Mouse (Mus musculus): ENCODE measurements around the gene Grifin. TPM values are rescaled to one million over a fixed set of nuclear protein-coding genes. Genes with fewer than 3 reads are reported as not detected.

Grifin gene
- not detected in 2 replicates for polyA plus RNA-seq (2015; fragmentation: Nextera tagmentation; extraction: Ambion mirVana)

DNA sequence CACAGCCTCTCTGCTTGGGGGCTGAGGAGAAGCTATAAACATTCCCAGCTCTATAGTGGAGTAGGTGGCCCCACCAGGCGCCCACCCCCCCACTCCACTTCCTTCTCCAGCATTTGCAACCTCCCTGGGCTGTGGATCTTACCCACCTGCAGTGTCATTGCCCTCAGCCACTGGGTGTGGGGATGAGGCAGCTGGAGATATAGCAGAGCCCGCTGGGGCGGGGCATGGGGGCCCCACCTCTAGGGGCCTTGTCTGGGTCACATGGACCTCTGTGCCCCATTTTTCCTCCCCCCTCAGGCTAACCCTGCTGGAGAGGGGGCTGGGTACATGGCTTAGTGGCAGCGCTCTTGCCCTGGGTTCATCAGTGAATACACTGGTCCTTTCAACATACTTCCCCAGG is at the start of gene Grifin:
Gene Grifin (minus strand): TSS at position 176 of the 400 bp plus-strand sequence.
- Histone ChIP-seq H3K36me3 (no peaks in the 10 kb centered on the region), H3K9me3 (replicated peaks) (no peaks in the 10 kb centered on the region), H3K4me2 (replicated peaks) (no peak within 1 kb of the TSS), H3K27me3 (no peaks in the 10 kb centered on the region), H3K4me3 (replicated peaks) (no peak within 1 kb of the TSS), H3K9ac (no peak within 1 kb of the TSS), H3K27ac (replicated peaks) (no peak within 1 kb of the TSS), H3K4me1 (peaks cover 39% of the 10 kb centered on the region)
- ATAC-seq (ENCODE audit: insufficient number of reproducible peaks, low FRiP score, low TSS enrichment, low read depth) = no peak
- 78% methylated on average over 4 of the region's 4 CpGs for WGBS

DNA sequence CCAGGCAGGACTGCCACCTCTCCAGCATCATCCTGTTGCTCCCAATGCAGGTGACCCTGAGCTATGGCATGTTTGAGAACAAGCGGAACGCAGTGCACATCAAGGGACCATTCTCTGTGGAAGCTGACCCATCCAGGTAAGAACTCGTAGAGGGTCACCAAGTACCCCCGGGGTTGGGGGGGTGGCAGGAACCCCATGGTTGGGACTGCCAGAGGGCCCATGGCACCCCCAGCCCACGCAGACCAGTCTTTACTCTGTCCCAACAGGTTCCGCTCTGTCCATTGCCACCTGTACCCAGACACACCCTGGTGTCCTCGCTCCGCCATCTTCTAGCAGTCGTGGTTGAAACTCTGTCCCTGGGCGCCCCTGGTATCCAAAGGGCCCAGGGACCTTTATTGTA is 49.3 kb upstream of the Grifin start:
- H3K27ac ChIP-seq (replicated peaks) = no peak overlapping the region
- H3K4me1 ChIP-seq = peaks cover 42% of the 10 kb centered on the region
- H3K4me3 ChIP-seq (replicated peaks) = no peak overlapping the region
- H3K27me3 ChIP-seq = no peaks in the 10 kb centered on the region; the same call in 1 of the 2 replicates
- H3K9ac ChIP-seq = no peak overlapping the region
- ATAC-seq (ENCODE audit: insufficient number of reproducible peaks, low FRiP score, low TSS enrichment, low read depth) = no peak
- H3K4me2 ChIP-seq (replicated peaks) = no peak overlapping the region
- H3K9me3 ChIP-seq (replicated peaks) = no peaks in the 10 kb centered on the region
- H3K36me3 ChIP-seq = peaks cover 29% of the 10 kb centered on the region
- 91% methylated on average over 10 of the region's 10 CpGs for WGBS

DNA sequence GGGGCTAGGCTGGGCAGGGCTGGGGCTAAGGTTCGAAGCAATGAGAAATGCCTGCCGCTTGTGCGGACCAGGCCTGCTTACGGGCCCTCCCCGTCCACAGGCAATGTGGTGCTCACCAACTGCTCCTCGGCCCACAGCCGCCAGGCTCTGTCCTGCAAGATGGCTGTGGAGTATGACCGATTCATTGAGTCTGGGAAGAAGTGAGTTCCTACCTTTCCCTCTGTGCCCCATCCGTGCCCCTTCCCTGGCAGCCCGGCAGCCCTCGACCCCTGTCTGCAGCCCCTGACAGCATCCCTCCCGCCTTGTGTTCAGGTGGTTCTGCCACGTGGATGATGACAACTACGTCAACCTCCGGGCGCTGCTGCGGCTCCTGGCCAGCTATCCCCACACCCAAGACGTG is 47.3 kb upstream of the Grifin start:
- no peak for ATAC-seq (ENCODE audit: insufficient number of reproducible peaks, low FRiP score, low TSS enrichment, low read depth)
- H3K4me3 ChIP-seq (replicated peaks) = peak overlapping the region; percentile 63
- 49% methylated on average over 18 of the region's 18 CpGs for WGBS
- H3K36me3 ChIP-seq = peaks cover 29% of the 10 kb centered on the region
- H3K4me1 ChIP-seq = peaks cover 60% of the 10 kb centered on the region
- peak overlapping the region; percentile 93; the same call in 1 of the 2 replicates for H3K27ac ChIP-seq (replicated peaks)
- H3K9me3 ChIP-seq (replicated peaks) = no peaks in the 10 kb centered on the region
- no peak overlapping the region for H3K9ac ChIP-seq
- peak overlapping the region; percentile 90 for H3K4me2 ChIP-seq (replicated peaks)
- H3K27me3 ChIP-seq = peaks cover 3% of the 10 kb centered on the region; the same call in 1 of the 2 replicates

DNA sequence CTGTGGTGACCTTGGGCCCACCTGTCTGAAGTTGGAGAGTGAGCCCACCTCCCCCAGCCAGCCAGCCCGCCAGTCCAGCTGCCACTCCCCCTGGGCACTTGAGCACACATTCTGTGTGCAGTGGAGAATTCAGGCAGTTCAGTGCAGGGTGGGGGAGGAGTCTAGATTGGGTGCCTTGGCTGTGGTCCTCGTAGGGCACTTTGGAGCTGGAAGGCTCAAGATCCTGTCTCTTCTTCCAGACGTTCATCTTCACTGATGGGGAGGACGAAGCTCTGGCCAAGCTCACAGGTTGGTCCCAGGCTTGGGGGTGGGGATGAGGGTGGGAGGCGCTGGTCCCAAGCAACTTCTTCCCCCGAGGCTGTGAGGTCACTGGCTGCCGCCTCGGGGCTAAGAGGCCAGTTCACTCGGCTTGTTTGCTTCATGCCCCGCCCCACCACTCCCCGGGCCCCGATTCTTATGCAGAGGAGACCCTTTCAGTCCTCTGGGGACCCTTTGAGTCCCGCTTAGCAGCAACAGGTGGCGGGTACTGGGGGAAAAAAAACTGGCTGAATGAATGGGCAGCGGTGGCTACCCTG is 46.8 kb upstream of the Grifin start:
- no peaks in the 10 kb centered on the region for H3K9me3 ChIP-seq (replicated peaks)
- peak overlapping the region; percentile 63 for H3K4me3 ChIP-seq (replicated peaks)
- H3K27me3 ChIP-seq = peaks cover 3% of the 10 kb centered on the region; the same call in 1 of the 2 replicates
- peaks cover 63% of the 10 kb centered on the region for H3K4me1 ChIP-seq
- peaks cover 29% of the 10 kb centered on the region for H3K36me3 ChIP-seq
- WGBS = 13% methylated on average over 15 of the region's 15 CpGs
- peak overlapping the region; percentile 90 for H3K4me2 ChIP-seq (replicated peaks)
- peak overlapping the region; percentile 93 for H3K27ac ChIP-seq (replicated peaks)
- ATAC-seq (ENCODE audit: insufficient number of reproducible peaks, low FRiP score, low TSS enrichment, low read depth) = peak; percentile 17; the same call in 1 of the 2 replicates
- no peak overlapping the region for H3K9ac ChIP-seq

DNA sequence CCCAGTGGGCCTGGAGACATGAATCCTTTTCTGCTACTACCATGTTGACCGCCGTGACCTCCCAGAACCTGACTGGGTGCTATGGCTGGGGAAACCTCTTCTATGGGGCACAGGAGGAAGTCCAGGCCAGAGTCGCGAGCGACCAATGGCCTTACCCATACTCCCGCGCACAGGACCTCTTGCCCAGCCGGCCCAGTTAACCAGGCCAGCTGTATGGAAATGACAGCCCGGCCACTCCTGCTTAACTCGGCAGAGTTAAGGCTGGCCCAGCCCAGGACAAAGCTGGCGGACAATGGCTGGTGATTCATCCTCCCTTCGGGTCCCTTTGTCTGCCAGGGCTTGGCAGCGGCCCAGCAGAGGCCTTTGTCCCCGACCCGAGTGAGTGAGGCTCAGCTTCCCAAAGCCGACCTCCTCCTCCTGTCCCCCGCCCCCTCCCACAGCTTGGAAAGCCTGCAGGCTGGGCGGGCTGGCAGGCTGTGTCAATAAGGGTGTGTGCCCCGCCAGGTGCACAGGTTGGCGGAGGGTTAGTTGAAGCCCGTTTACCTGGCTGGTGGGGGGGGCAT is 46.2 kb upstream of the Grifin start:
- H3K4me1 ChIP-seq = peaks cover 63% of the 10 kb centered on the region
- peak overlapping the region; percentile 63 for H3K4me3 ChIP-seq (replicated peaks)
- H3K36me3 ChIP-seq = peaks cover 29% of the 10 kb centered on the region
- 12% methylated on average over 21 of the region's 21 CpGs for WGBS
- peak; percentile 40 for ATAC-seq (ENCODE audit: insufficient number of reproducible peaks, low FRiP score, low TSS enrichment, low read depth)
- no peaks in the 10 kb centered on the region for H3K9me3 ChIP-seq (replicated peaks)
- H3K27ac ChIP-seq (replicated peaks) = peak overlapping the region; percentile 93
- 0 out of 2 replicates have a peak overlapping the region, but pooled peaks have one; percentile 26 for H3K9ac ChIP-seq
- peaks cover 9% of the 10 kb centered on the region; the same call in 1 of the 2 replicates for H3K27me3 ChIP-seq
- H3K4me2 ChIP-seq (replicated peaks) = peak overlapping the region; percentile 90

DNA sequence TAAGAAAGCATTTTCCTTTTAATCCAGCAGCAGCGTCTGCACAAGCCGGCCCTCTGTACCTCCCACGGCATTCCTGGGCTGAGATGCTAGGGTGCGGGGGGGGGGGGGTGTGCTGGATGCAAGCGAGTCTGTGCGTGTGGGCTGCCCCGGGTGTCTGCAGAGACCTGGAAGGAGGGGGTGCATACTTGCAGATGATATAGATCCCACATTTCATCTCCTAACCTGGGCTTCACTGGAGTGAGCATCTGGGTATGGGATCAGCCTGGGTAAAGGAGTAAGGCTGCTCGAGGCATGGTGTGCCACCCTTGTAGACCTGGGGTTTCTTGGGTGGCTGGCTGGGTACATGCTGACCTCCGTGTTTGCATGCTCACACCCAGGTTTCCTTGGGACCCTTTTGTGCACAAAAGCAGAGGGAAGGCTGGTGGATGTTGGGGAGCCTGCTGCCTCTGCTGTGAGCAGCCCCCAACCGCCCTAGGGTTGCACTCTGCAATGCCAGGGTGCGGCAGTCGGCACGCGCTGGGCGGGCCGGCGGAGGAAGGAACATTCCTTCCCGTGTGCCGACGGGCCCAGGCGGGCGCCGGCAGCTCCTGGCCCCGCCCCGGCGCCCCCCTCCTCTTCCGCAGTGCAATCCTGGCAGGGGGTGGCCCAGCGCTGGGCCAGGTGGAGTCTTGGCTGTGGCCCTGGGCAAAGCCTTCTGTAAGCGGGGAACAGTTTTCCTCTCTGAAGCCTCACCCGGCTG is 45.6 kb upstream of the Grifin start:
- WGBS = under 1% methylated on average over 29 of the region's 30 CpGs
- Histone ChIP-seq H3K9ac (0 out of 2 replicates have a peak overlapping the region, but pooled peaks have one; percentile 26), H3K9me3 (replicated peaks) (no peaks in the 10 kb centered on the region), H3K4me1 (peaks cover 70% of the 10 kb centered on the region), H3K27ac (replicated peaks) (peak overlapping the region; percentile 93), H3K27me3 (peaks cover 14% of the 10 kb centered on the region; the same call in 1 of the 2 replicates), H3K36me3 (peaks cover 29% of the 10 kb centered on the region), H3K4me3 (replicated peaks) (peak overlapping the region; percentile 63), H3K4me2 (replicated peaks) (peak overlapping the region; percentile 90)
- peak; percentile 35 for ATAC-seq (ENCODE audit: insufficient number of reproducible peaks, low FRiP score, low TSS enrichment, low read depth)

DNA sequence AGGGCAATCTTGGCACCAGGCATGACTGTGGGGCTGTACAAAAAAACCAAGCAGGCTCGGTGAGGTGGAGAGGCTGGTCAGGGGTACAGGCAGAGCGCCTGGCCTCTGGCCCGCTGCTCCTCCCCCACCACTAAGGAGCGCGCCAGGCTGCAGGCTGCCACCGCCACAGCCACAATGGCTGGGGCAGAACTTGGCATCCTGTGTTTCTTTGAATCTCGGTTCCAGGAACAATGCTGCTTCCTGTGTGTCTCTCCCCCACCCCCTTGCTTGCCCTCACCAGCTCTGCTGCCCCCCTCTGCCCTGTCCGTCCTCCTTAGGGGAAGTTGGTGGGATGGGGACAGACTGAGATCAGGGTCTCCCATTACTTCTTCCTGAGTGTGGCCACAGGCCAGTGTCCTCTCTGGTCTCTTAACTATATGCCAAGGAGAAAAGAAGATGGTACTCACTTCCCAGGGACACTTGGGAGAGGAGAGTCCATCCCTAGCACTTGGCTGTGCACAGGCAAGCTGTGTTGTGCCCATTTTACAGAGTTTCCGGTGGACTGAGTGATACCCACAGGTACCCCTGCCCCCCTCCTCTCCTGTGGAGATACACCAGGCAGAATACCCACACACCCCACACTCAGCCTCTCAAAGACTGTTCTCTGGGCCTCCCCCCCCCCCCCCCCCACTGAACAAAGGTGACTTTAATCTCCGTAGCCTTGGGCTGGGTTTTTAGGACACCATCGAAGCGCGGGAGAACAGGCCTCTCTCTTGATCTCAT is 44.8 kb upstream of the Grifin start:
- Histone ChIP-seq H3K27me3 (peaks cover 19% of the 10 kb centered on the region; the same call in 1 of the 2 replicates), H3K4me1 (peaks cover 75% of the 10 kb centered on the region)
- ATAC-seq (ENCODE audit: insufficient number of reproducible peaks, low FRiP score, low TSS enrichment, low read depth) = no peak

DNA sequence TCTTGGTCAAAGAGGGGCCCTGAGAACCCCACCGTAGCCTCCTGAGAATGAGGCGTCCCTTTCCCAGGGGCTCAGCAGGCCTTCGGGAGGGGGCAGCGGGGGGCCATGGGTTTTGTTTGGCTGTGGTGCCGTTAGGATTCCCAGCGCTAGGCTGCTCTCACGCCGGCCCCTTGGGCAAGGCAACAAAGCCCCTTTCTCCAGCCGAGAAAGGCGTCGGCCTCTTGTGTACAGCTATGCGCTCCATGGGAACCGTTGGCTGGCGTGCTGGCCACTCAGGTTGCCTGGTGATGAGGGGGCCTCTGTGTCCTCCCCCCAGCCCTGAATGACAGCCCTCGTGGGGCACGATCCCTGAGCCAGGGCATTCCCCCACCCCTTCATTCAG is 43.8 kb upstream of the Grifin start:
- H3K36me3 ChIP-seq = peaks cover 16% of the 10 kb centered on the region
- WGBS = 2% methylated on average over 16 of the region's 16 CpGs
- H3K27ac ChIP-seq (replicated peaks) = peak overlapping the region; percentile 93
- no peaks in the 10 kb centered on the region for H3K9me3 ChIP-seq (replicated peaks)
- peaks cover 82% of the 10 kb centered on the region for H3K4me1 ChIP-seq
- peak overlapping the region; percentile 64 for H3K9ac ChIP-seq
- H3K27me3 ChIP-seq = peaks cover 19% of the 10 kb centered on the region; the same call in 1 of the 2 replicates
- peak overlapping the region; percentile 90 for H3K4me2 ChIP-seq (replicated peaks)
- ATAC-seq (ENCODE audit: insufficient number of reproducible peaks, low FRiP score, low TSS enrichment, low read depth) = no peak
- H3K4me3 ChIP-seq (replicated peaks) = peak overlapping the region; percentile 63

More for the DNA sequence above, 44.8 kb upstream of the Grifin start:
- Histone ChIP-seq H3K36me3 (peaks cover 26% of the 10 kb centered on the region), H3K9me3 (replicated peaks) (no peaks in the 10 kb centered on the region), H3K4me2 (replicated peaks) (peak overlapping the region; percentile 90), H3K27ac (replicated peaks) (peak overlapping the region; percentile 93), H3K9ac (peak overlapping the region; percentile 10; the same call in 1 of the 2 replicates), H3K4me3 (replicated peaks) (peak overlapping the region; percentile 63)
- 12% methylated on average over 13 of the region's 13 CpGs for WGBS

DNA sequence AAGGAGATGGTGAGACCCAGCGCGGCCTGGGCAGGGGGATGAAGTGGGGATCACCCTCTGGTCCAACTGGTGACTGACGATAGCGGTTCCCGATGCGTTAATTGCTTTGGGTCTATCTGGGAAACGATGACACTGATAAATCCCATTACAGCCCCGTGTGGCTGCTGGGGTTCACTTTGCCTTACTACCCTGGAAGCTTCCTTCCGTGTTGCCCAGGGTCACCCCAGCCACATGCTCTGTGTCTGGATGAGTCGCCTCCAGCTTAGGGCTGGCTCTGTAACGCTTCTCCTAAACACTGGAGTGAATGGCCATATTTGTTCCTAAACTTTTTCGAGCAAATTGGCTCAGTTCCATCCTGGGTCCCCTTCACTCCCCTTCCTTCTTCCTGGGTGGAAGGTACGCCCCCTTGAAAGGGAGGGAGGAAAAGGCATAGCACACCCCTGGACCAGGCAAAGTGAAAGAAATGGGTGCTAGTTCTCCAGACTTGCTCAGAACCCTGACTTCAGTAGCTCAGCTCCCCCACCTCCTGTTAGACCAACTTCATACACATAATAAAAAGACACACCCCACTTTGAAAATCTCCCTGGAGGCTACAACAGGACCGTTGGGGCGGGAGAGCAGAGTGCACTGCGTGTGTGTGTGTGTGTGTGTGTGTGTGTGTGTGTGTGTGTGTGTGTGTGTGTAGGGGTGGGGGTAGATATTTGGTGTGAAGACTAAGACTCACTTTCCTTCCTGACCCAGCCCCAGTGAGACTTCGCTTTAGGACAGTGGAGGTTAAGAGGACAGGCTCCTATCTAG is 43.2 kb upstream of the Grifin start:
- under 1% methylated on average over 17 of the region's 17 CpGs for WGBS
- no peak for ATAC-seq (ENCODE audit: insufficient number of reproducible peaks, low FRiP score, low TSS enrichment, low read depth)
- Histone ChIP-seq H3K27me3 (peaks cover 19% of the 10 kb centered on the region; the same call in 1 of the 2 replicates), H3K9ac (peak overlapping the region; percentile 64), H3K4me2 (replicated peaks) (peak overlapping the region; percentile 90), H3K4me1 (peaks cover 82% of the 10 kb centered on the region), H3K27ac (replicated peaks) (peak overlapping the region; percentile 93), H3K4me3 (replicated peaks) (peak overlapping the region; percentile 63), H3K9me3 (replicated peaks) (no peaks in the 10 kb centered on the region), H3K36me3 (peaks cover 11% of the 10 kb centered on the region; the same call in 1 of the 2 replicates)
